Comparison of ENCODE assay signal across 15 mouse cellular contexts in genomic region chr5:57316016-57316415, GRCm38 (mm10).
"Had no signal": no experiment of that assay in that cellular context is flagged by ENCODE, and none has a peak within 500 bp of the region (broad histone marks: within the 10 kb centered on the region; RNA-seq: fewer than 3 reads in every experiment).

No protein-coding gene starts in this region.

- H3K4me2 ChIP-seq: liver, embryonic 13.5 days; midbrain, embryonic 11.5 days; midbrain, embryonic 15.5 days; neural tube, embryonic 13.5 days; stomach, embryonic 15.5 days had no signal

- H3K36me3 ChIP-seq: liver, embryonic 13.5 days; midbrain, embryonic 15.5 days; neural tube, embryonic 13.5 days; stomach, embryonic 15.5 days had no signal

- H3K4me1 ChIP-seq: liver, embryonic 13.5 days; midbrain, embryonic 15.5 days; neural tube, embryonic 13.5 days; stomach, embryonic 15.5 days had no signal

- DNase-seq: kidney, postnatal 14 days; kidney, postnatal 4 days; liver, embryonic 13.5 days; lung, adult 2 months; lung, postnatal 14 days; lung, postnatal 4 days; retina, postnatal 1 day; right cerebral cortex, postnatal 25 days; spleen, adult 18-20 months; thymus, postnatal 25 days had no signal

- H3K27ac ChIP-seq: liver, embryonic 13.5 days; midbrain, embryonic 15.5 days; neural tube, embryonic 13.5 days; stomach, embryonic 15.5 days had no signal

- H3K27me3 ChIP-seq: liver, embryonic 13.5 days; midbrain, embryonic 15.5 days; neural tube, embryonic 13.5 days; stomach, embryonic 15.5 days had no signal

- H3K9ac ChIP-seq: liver, embryonic 13.5 days; midbrain, embryonic 15.5 days; neural tube, embryonic 13.5 days; stomach, embryonic 15.5 days had no signal

- H3K9me3 ChIP-seq: liver, embryonic 13.5 days; midbrain, embryonic 15.5 days; neural tube, embryonic 13.5 days; stomach, embryonic 15.5 days had no signal

- H3K4me3 ChIP-seq: liver, embryonic 13.5 days; midbrain, embryonic 15.5 days; myocyte; neural tube, embryonic 13.5 days; stomach, embryonic 15.5 days had no signal

- ATAC-seq: midbrain, embryonic 15.5 days had no signal
